Mouse (Mus musculus) erythroblast, embryonic 14.5 days (primary cell): ENCODE results near the gene Abhd6.

Experiments used
- GATA1 ChIP-seq: IDR thresholded peaks from 2 replicates; pipeline ENCODE4 v1.6.1; 2012; ENCODE audit warnings: low read length, inconsistent platforms, mixed read lengths
- TAL1 ChIP-seq: IDR thresholded peaks from 3 replicates; pipeline ENCODE4 v1.6.1; 2012; ENCODE audit warnings: low read length, inconsistent platforms, mixed read lengths

- TF ChIP-seq TAL1 (no peak), GATA1 (no peak)
Observed at GRCm38 (mm10) chr14:7986913-7987312, 15.8 kb upstream of the Abhd6 start.
